Mouse (Mus musculus) liver, adult 2 months (tissue): Measurements from ENCODE around the gene Cspg5. TPM values are rescaled to one million over a fixed set of nuclear protein-coding genes. Genes with fewer than 3 reads are reported as not detected.
A peak's percentile ranks its signal among the peaks of the same experiment; 100 is the strongest.

Source experiments
- DNase-seq: peaks from one replicate; pipeline ENCODE4 v3.0.0-alpha.2; 2011; ENCODE audit warnings: low read depth, low spot score; ENCODE audit errors: extremely low read depth
- H3K27ac ChIP-seq: fragments of 200-500 bp; replicated peaks from 2 replicates; pipeline ENCODE4 v1.5.1; 2012; ENCODE audit warnings: low read depth, mild to moderate bottlenecking, control low read depth, inconsistent platforms, low read length; ENCODE audit not compliant: insufficient read depth
- H3K27me3 ChIP-seq: fragments of 200-500 bp; 2 replicates; pipeline ENCODE4 v1.6.1; 2012; ENCODE audit warnings: mild to moderate bottlenecking, moderate library complexity, low read length, inconsistent platforms; ENCODE audit not compliant: control insufficient read depth, insufficient read depth
- H3K36me3 ChIP-seq: fragments of 200-500 bp; 2 replicates; pipeline ENCODE4 v1.6.1; 2012; ENCODE audit warnings: low read length, inconsistent platforms; ENCODE audit not compliant: control insufficient read depth, insufficient read depth
- H3K4me1 ChIP-seq: fragments of 200-500 bp; 2 replicates; pipeline ENCODE4 v1.6.1; 2011; ENCODE audit warnings: low read length; ENCODE audit not compliant: control insufficient read depth, insufficient read depth
- H3K4me3 ChIP-seq: fragments of 200-500 bp; 2 replicates; pipeline ENCODE4 v1.5.1; 2011; ENCODE audit warnings: low read depth, mild to moderate bottlenecking, control low read depth, low read length, moderate library complexity; ENCODE audit not compliant: insufficient read depth
- H3K79me2 ChIP-seq: fragments of 200-500 bp; 2 replicates; pipeline ENCODE4 v1.6.1; 2012; ENCODE audit warnings: inconsistent platforms, mild to moderate bottlenecking, low read length, moderate library complexity; ENCODE audit not compliant: control insufficient read depth, insufficient read depth
- H3K9ac ChIP-seq: fragments of 200-500 bp; 2 replicates; pipeline ENCODE4 v1.6.1; 2012; ENCODE audit warnings: low read depth, mild to moderate bottlenecking, control low read depth, inconsistent platforms, low read length
- CTCF ChIP-seq: fragments of 200-500 bp; IDR thresholded peaks from 2 replicates; pipeline ENCODE4 v1.5.1; 2011; ENCODE audit warnings: low read depth, low read length, control low read depth
- POLR2A ChIP-seq: fragments of 200-500 bp; IDR thresholded peaks from 2 replicates; pipeline ENCODE4 v1.6.1; 2011; ENCODE audit warnings: low read length, control low read depth; ENCODE audit not compliant: insufficient read depth; ENCODE audit errors: extremely low read depth
- WGBS: fragments of 180-500 bp; shearing (Covaris S2); methylation state at CpG from one replicate; pipeline ENCODE4 v1.1.7; 2018; 5-methylcytosine and 5-hydroxymethylcytosine counted together
- polyA plus RNA-seq: library from polyadenylated mRNA; depleted of rRNA; stranded (reverse); fragments of >200 nt; gene quantifications from 2 replicates; pipeline ENCODE4 v1.2.3, GENCODE M21; 2012
- total RNA-seq: library from RNA; depleted of rRNA; stranded (reverse); fragments of >200 nt; gene quantifications from 2 replicates; pipeline ENCODE4 v1.2.3, GENCODE M21; 2014

Cspg5 gene
- total and polyA plus RNA-seq, 2 experiments, result 0.09 to 0.16 TPM

GRCm38 (mm10) chr9:110293873-110294415 is 50.4 kb downstream of the Cspg5 start:
- no peak for DNase-seq
- H3K36me3 ChIP-seq, result no peaks in the 10 kb centered on the region
- TF ChIP-seq CTCF, result no peak
- no peak for TF ChIP-seq POLR2A
- H3K27me3 ChIP-seq, result no peaks in the 10 kb centered on the region
- no peak overlapping the region for H3K4me3 ChIP-seq
- H3K4me1 ChIP-seq, result no peaks in the 10 kb centered on the region
- no peaks in the 10 kb centered on the region for H3K79me2 ChIP-seq
- 91% methylated on average over 13 of the region's 13 CpGs for WGBS
- no peak overlapping the region for H3K27ac ChIP-seq
- no peak overlapping the region for H3K9ac ChIP-seq

GRCm38 (mm10) chr9:110294786-110295185 is 51.2 kb downstream of the Cspg5 start:
- Histone ChIP-seq H3K27ac (no peak overlapping the region), H3K4me3 (no peak overlapping the region), H3K9ac (no peak overlapping the region), H3K36me3 (no peaks in the 10 kb centered on the region), H3K27me3 (no peaks in the 10 kb centered on the region), H3K79me2 (no peaks in the 10 kb centered on the region), H3K4me1 (no peaks in the 10 kb centered on the region)
- no peak for DNase-seq
- WGBS, result 44% methylated on average over 3 of the region's 3 CpGs
- no peak for TF ChIP-seq CTCF
- TF ChIP-seq POLR2A, result no peak

- TF ChIP-seq CTCF (peak; percentile 80), POLR2A (no peak)
- no peaks in the 10 kb centered on the region for H3K27me3 ChIP-seq
- peak; percentile 68 for DNase-seq
- no peak overlapping the region for H3K9ac ChIP-seq
- no peak overlapping the region for H3K4me3 ChIP-seq
- no peaks in the 10 kb centered on the region for H3K36me3 ChIP-seq
- 1% methylated on average over 5 of the region's 5 CpGs for WGBS
- no peak overlapping the region for H3K27ac ChIP-seq
- no peaks in the 10 kb centered on the region for H3K79me2 ChIP-seq
- H3K4me1 ChIP-seq, result no peaks in the 10 kb centered on the region
Observed at GRCm38 (mm10) chr9:110296867-110297627, 53.5 kb downstream of the Cspg5 start.

- Histone ChIP-seq H3K4me3 (peak overlapping the region; percentile 59), H3K79me2 (no peaks in the 10 kb centered on the region), H3K9ac (peak overlapping the region; percentile 71), H3K4me1 (peaks cover 3% of the 10 kb centered on the region), H3K27me3 (no peaks in the 10 kb centered on the region), H3K27ac (peak overlapping the region; percentile 26; the same call in 1 of the 2 replicates), H3K36me3 (no peaks in the 10 kb centered on the region)
- no peak for TF ChIP-seq POLR2A
- peak; percentile 48 for TF ChIP-seq CTCF
- no peak for DNase-seq
- WGBS, result 7% methylated on average over 4 of the region's 4 CpGs
Observed at GRCm38 (mm10) chr9:110304516-110304915, 60.9 kb downstream of the Cspg5 start.

- TF ChIP-seq CTCF (no peak), POLR2A (peak; percentile 93)
- no peaks in the 10 kb centered on the region for H3K27me3 ChIP-seq
- DNase-seq, result peak; percentile 90
- no peaks in the 10 kb centered on the region for H3K79me2 ChIP-seq
- H3K36me3 ChIP-seq, result no peaks in the 10 kb centered on the region; the same call in 1 of the 2 replicates
- H3K9ac ChIP-seq, result peak within 1 kb of the TSS; percentile 71
- peak within 1 kb of the TSS; percentile 59 for H3K4me3 ChIP-seq
- H3K4me1 ChIP-seq, result peaks cover 3% of the 10 kb centered on the region
- WGBS, result under 1% methylated on average over 46 of the region's 46 CpGs
- H3K27ac ChIP-seq, result peak within 1 kb of the TSS; percentile 66
Observed at GRCm38 (mm10) chr9:110304969-110305651, 61.5 kb downstream of the Cspg5 start, which contains the start of gene Elp6. Elp6 (plus strand) TSS chr9:110305173.
